Mouse (Mus musculus): ENCODE measurements around the gene Pom121. TPM values are rescaled to one million over a fixed set of nuclear protein-coding genes. Genes with fewer than 3 reads are reported as not detected.
A peak's percentile ranks its signal among the peaks of the same experiment; 100 is the strongest.

Pom121 gene
- polyA plus RNA-seq (2012; ENCODE audit: insufficient read depth, insufficient read length, missing spikeins): 7.6 and 8.9 TPM in 2 replicates

GRCm38 (mm10) chr5:135394004-135394823 lies at the start of gene Pom121:
Pom121 (minus strand) TSS chr5:135394546.
- Histone ChIP-seq H3K4me1 (ENCODE audit: control insufficient read depth, insufficient read depth, insufficient read length, low read length) (peaks cover 3% of the 10 kb centered on the region; the same call in 1 of the 2 replicates), H3K4me3 (ENCODE audit: insufficient read depth, low read depth, low read length) (peak within 1 kb of the TSS; percentile 99), H3K27ac (replicated peaks; ENCODE audit: low read depth, low read length) (peak within 1 kb of the TSS; percentile 46)

GRCm38 (mm10) chr5:135442430-135442829 lies 48.1 kb upstream of the Pom121 start:
- H3K4me1 ChIP-seq (ENCODE audit: control insufficient read depth, insufficient read depth, insufficient read length, low read length): peaks cover 3% of the 10 kb centered on the region; the same call in 1 of the 2 replicates
- no peak overlapping the region for H3K4me3 ChIP-seq (ENCODE audit: insufficient read depth, low read depth, low read length)
- 0 out of 2 replicates have a peak overlapping the region, but pooled peaks have one; percentile 22 for H3K27ac ChIP-seq (replicated peaks; ENCODE audit: low read depth, low read length)

GRCm38 (mm10) chr5:135435039-135435438 lies 40.7 kb upstream of the Pom121 start:
- no peaks in the 10 kb centered on the region for H3K4me1 ChIP-seq (ENCODE audit: control insufficient read depth, insufficient read depth, insufficient read length, low read length)
- H3K27ac ChIP-seq (replicated peaks; ENCODE audit: low read depth, low read length): no peak overlapping the region
- no peak overlapping the region for H3K4me3 ChIP-seq (ENCODE audit: insufficient read depth, low read depth, low read length)

GRCm38 (mm10) chr5:135433861-135434260 lies 39.5 kb upstream of the Pom121 start:
- H3K4me1 ChIP-seq (ENCODE audit: control insufficient read depth, insufficient read depth, insufficient read length, low read length): no peaks in the 10 kb centered on the region
- no peak overlapping the region for H3K4me3 ChIP-seq (ENCODE audit: insufficient read depth, low read depth, low read length)
- no peak overlapping the region for H3K27ac ChIP-seq (replicated peaks; ENCODE audit: low read depth, low read length)

- no peak overlapping the region for H3K27ac ChIP-seq (replicated peaks; ENCODE audit: low read depth, low read length)
These were observed 36.8 kb upstream of the Pom121 start for GRCm38 (mm10) chr5:135431111-135431510.

GRCm38 (mm10) chr5:135428786-135429185 lies 34.4 kb upstream of the Pom121 start:
- Histone ChIP-seq H3K27ac (replicated peaks; ENCODE audit: low read depth, low read length) (no peak overlapping the region), H3K4me1 (ENCODE audit: control insufficient read depth, insufficient read depth, insufficient read length, low read length) (no peaks in the 10 kb centered on the region), H3K4me3 (ENCODE audit: insufficient read depth, low read depth, low read length) (no peak overlapping the region)

More at GRCm38 (mm10) chr5:135431111-135431510, 36.8 kb upstream of the Pom121 start:
- H3K4me3 ChIP-seq (ENCODE audit: insufficient read depth, low read depth, low read length): no peak overlapping the region
- H3K4me1 ChIP-seq (ENCODE audit: control insufficient read depth, insufficient read depth, insufficient read length, low read length): no peaks in the 10 kb centered on the region

- Histone ChIP-seq H3K4me1 (ENCODE audit: control insufficient read depth, insufficient read depth, insufficient read length, low read length) (no peaks in the 10 kb centered on the region), H3K4me3 (ENCODE audit: insufficient read depth, low read depth, low read length) (no peak overlapping the region), H3K27ac (replicated peaks; ENCODE audit: low read depth, low read length) (no peak overlapping the region)
These were observed 15.9 kb upstream of the Pom121 start for GRCm38 (mm10) chr5:135410266-135410665.

GRCm38 (mm10) chr5:135408114-135408513 lies 13.8 kb upstream of the Pom121 start:
- Histone ChIP-seq H3K4me3 (ENCODE audit: insufficient read depth, low read depth, low read length) (no peak overlapping the region), H3K27ac (replicated peaks; ENCODE audit: low read depth, low read length) (no peak overlapping the region), H3K4me1 (ENCODE audit: control insufficient read depth, insufficient read depth, insufficient read length, low read length) (no peaks in the 10 kb centered on the region)

GRCm38 (mm10) chr5:135405437-135405836 lies 11.1 kb upstream of the Pom121 start:
- Histone ChIP-seq H3K27ac (replicated peaks; ENCODE audit: low read depth, low read length) (no peak overlapping the region), H3K4me1 (ENCODE audit: control insufficient read depth, insufficient read depth, insufficient read length, low read length) (no peaks in the 10 kb centered on the region), H3K4me3 (ENCODE audit: insufficient read depth, low read depth, low read length) (no peak overlapping the region)

- Histone ChIP-seq H3K4me3 (ENCODE audit: insufficient read depth, low read depth, low read length) (no peak overlapping the region), H3K4me1 (ENCODE audit: control insufficient read depth, insufficient read depth, insufficient read length, low read length) (no peaks in the 10 kb centered on the region), H3K27ac (replicated peaks; ENCODE audit: low read depth, low read length) (no peak overlapping the region)
These were observed 10.3 kb upstream of the Pom121 start for GRCm38 (mm10) chr5:135404623-135405022.

- Histone ChIP-seq H3K4me1 (ENCODE audit: control insufficient read depth, insufficient read depth, insufficient read length, low read length) (no peaks in the 10 kb centered on the region), H3K4me3 (ENCODE audit: insufficient read depth, low read depth, low read length) (no peak overlapping the region), H3K27ac (replicated peaks; ENCODE audit: low read depth, low read length) (no peak overlapping the region)
These were observed 5.9 kb upstream of the Pom121 start for GRCm38 (mm10) chr5:135400244-135400643.

GRCm38 (mm10) chr5:135399382-135399781 lies 5.0 kb upstream of the Pom121 start:
- Histone ChIP-seq H3K4me3 (ENCODE audit: insufficient read depth, low read depth, low read length) (no peak overlapping the region), H3K27ac (replicated peaks; ENCODE audit: low read depth, low read length) (no peak overlapping the region)

GRCm38 (mm10) chr5:135395826-135396225 lies 1.5 kb upstream of the Pom121 start:
- Histone ChIP-seq H3K4me3 (ENCODE audit: insufficient read depth, low read depth, low read length) (no peak overlapping the region), H3K27ac (replicated peaks; ENCODE audit: low read depth, low read length) (no peak overlapping the region), H3K4me1 (ENCODE audit: control insufficient read depth, insufficient read depth, insufficient read length, low read length) (peaks cover 3% of the 10 kb centered on the region; the same call in 1 of the 2 replicates)

More at GRCm38 (mm10) chr5:135399382-135399781, 5.0 kb upstream of the Pom121 start:
- H3K4me1 ChIP-seq (ENCODE audit: control insufficient read depth, insufficient read depth, insufficient read length, low read length): peaks cover 3% of the 10 kb centered on the region; the same call in 1 of the 2 replicates

GRCm38 (mm10) chr5:135383771-135384170 lies 10.6 kb downstream of the Pom121 start:
- no peak overlapping the region for H3K27ac ChIP-seq (replicated peaks; ENCODE audit: low read depth, low read length)
- no peak overlapping the region for H3K4me3 ChIP-seq (ENCODE audit: insufficient read depth, low read depth, low read length)
- H3K4me1 ChIP-seq (ENCODE audit: control insufficient read depth, insufficient read depth, insufficient read length, low read length): no peaks in the 10 kb centered on the region

- H3K4me1 ChIP-seq (ENCODE audit: control insufficient read depth, insufficient read depth, insufficient read length, low read length): no peaks in the 10 kb centered on the region
- no peak overlapping the region for H3K4me3 ChIP-seq (ENCODE audit: insufficient read depth, low read depth, low read length)
- no peak overlapping the region for H3K27ac ChIP-seq (replicated peaks; ENCODE audit: low read depth, low read length)
These were observed 11.6 kb downstream of the Pom121 start for GRCm38 (mm10) chr5:135382746-135383145.

Measured in brown adipose tissue, adult 24 weeks (tissue).